Mouse (Mus musculus): ENCODE results near the gene Slc7a8. TPM values are rescaled to one million over a fixed set of nuclear protein-coding genes. Genes with fewer than 3 reads are reported as not detected.
"Not testable (repeated sequence)": the region's sequence is repeated elsewhere in the genome, so short reads cannot be mapped to it uniquely, and the experiment has no call there.

The Slc7a8 gene
- polyA plus RNA-seq, 1 experiment from 2014 or later, result 3.1 TPM

DNA sequence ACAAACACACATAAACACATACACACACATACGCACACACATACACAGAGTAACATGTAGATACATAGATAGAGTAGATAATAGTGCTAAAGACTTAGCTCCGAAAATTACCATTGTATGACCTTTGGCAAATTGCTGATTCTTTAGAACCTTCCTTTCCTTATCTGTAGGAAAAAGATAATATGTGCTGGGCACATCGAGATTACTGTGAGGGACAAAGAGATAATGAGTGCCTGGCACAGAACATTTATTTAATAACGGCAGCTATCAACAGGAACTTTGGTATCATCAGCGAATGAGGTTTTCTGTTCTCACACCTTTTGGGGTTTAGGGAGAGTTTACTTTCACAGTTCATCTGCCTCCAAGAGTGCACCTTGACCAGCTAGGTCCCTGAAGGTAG lies 5.0 kb downstream of the Slc7a8 start:
- H3K9ac ChIP-seq (ENCODE audit: low read length), result no peak overlapping the region
- TF ChIP-seq CTCF (IDR thresholded peaks at IDR 0.05; ENCODE audit: low read depth) (no peak), EP300 (optimal IDR thresholded peaks at IDR 0.05) (no peak)
- no peaks in the 10 kb centered on the region for H3K4me1 ChIP-seq (replicated peaks; ENCODE audit: control insufficient read depth, insufficient read depth)
- no peaks in the 10 kb centered on the region for H3K36me3 ChIP-seq (ENCODE audit: control insufficient read depth, insufficient read depth, low read length)
- no peaks in the 10 kb centered on the region for H3K9me3 ChIP-seq (ENCODE audit: control insufficient read depth, low read length)
- no peak overlapping the region for H3K4me2 ChIP-seq (replicated peaks; ENCODE audit: low read depth)
- ATAC-seq (ENCODE audit: low FRiP score, low TSS enrichment), result no peak
- no peak overlapping the region for H3K27ac ChIP-seq (replicated peaks)
- WGBS, result 81% methylated on average over 5 of the region's 5 CpGs
- no peaks in the 10 kb centered on the region; the same call in 1 of the 2 replicates for H3K27me3 ChIP-seq (ENCODE audit: control insufficient read depth, insufficient read depth, low read length)
- H3K4me3 ChIP-seq (ENCODE audit: low read depth, low read length), result no peak overlapping the region
- no peak for DNase-seq (ENCODE audit: low spot score)

DNA sequence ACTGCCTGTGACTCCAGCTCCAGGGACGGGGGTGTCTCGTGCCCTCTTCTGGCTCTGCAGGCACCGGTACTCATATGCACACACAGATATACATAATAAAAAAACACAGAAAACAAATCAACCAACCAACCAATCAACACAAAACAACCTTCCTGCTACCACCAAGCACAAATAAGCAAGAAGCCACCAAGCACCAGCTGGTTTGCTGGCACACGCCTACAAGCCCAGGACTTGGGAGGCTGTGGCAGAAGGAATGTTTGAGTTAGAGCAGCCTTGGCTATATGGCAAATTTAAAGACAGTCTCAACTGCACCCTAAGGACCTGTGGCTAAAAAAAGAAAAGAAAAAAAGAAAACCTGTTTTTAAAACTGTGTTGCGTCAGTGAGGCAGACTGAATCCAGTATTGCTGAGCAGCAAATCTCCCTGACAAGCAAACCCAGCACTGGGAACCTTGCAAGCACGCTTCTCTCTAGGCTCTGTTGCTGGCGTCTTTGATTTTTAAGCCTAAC lies 6.2 kb downstream of the Slc7a8 start:
- Histone ChIP-seq H3K4me3 (ENCODE audit: low read depth, low read length) (no peak overlapping the region), H3K9ac (ENCODE audit: low read length) (no peak overlapping the region), H3K27ac (replicated peaks) (no peak overlapping the region), H3K36me3 (ENCODE audit: control insufficient read depth, insufficient read depth, low read length) (no peaks in the 10 kb centered on the region), H3K9me3 (ENCODE audit: control insufficient read depth, low read length) (no peaks in the 10 kb centered on the region), H3K4me1 (replicated peaks; ENCODE audit: control insufficient read depth, insufficient read depth) (no peaks in the 10 kb centered on the region), H3K4me2 (replicated peaks; ENCODE audit: low read depth) (no peak overlapping the region), H3K27me3 (ENCODE audit: control insufficient read depth, insufficient read depth, low read length) (no peaks in the 10 kb centered on the region)
- DNase-seq (ENCODE audit: low spot score) (no peak), ATAC-seq (ENCODE audit: low FRiP score, low TSS enrichment) (no peak)
- WGBS, result 76% methylated on average over 7 of the region's 7 CpGs
- TF ChIP-seq CTCF (IDR thresholded peaks at IDR 0.05; ENCODE audit: low read depth), result no peak
- no peak for TF ChIP-seq EP300 (optimal IDR thresholded peaks at IDR 0.05)

DNA sequence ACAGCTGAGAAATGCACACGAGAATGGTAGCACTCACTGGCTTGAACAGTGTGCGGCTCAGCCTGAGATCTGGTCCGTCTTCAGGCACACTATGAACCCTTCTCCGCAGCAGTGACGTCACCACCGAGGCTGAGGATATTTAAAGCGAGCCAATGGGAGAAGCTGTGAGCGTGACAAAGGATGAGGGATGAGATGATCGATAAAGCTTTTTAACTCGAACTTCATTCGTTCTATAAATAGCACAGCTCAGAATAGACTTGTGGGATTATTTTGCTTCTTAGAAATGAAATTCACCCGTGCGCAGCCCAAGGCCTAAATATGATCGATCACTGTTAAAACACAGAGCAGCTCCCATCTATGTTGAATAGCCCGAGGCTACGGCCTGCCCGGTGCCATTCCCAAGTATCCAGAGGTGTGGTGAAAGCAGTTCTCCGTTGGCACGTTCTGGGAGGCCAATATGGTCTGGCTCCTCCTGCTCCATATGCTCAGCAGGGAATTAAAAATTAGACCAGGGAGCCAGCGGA lies 9.4 kb downstream of the Slc7a8 start:
- Histone ChIP-seq H3K4me3 (ENCODE audit: low read depth, low read length) (no peak overlapping the region), H3K27me3 (ENCODE audit: control insufficient read depth, insufficient read depth, low read length) (no peaks in the 10 kb centered on the region), H3K9me3 (ENCODE audit: control insufficient read depth, low read length) (no peaks in the 10 kb centered on the region), H3K4me2 (replicated peaks; ENCODE audit: low read depth) (no peak overlapping the region), H3K4me1 (replicated peaks; ENCODE audit: control insufficient read depth, insufficient read depth) (no peaks in the 10 kb centered on the region), H3K36me3 (ENCODE audit: control insufficient read depth, insufficient read depth, low read length) (no peaks in the 10 kb centered on the region), H3K9ac (ENCODE audit: low read length) (no peak overlapping the region), H3K27ac (replicated peaks) (no peak overlapping the region)
- 72% methylated on average over 20 of the region's 20 CpGs for WGBS
- DNase-seq (ENCODE audit: low spot score) (no peak), ATAC-seq (ENCODE audit: low FRiP score, low TSS enrichment) (no peak)
- TF ChIP-seq CTCF (IDR thresholded peaks at IDR 0.05; ENCODE audit: low read depth) (no peak), EP300 (optimal IDR thresholded peaks at IDR 0.05) (no peak)

DNA sequence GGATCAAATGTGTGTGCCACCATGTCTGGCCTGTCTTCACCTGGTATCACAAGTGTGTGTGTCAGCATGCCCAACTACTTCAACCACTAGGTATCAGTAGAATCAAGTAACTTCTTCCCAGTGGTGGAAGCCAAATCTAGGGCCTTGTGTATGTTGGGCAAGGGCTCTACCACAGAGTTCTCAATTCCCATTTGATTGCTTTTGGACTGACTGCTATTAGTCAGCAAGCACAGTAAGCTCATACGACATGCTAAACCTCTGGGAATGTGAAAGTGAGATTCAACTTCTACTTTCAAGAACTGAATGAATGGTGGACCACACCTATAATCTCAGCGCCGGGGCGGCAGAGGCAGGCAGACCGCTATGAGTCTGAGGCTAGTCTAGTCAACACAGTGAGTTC lies 11.4 kb downstream of the Slc7a8 start:
- H3K9ac ChIP-seq (ENCODE audit: low read length), result no peak overlapping the region
- H3K27me3 ChIP-seq (ENCODE audit: control insufficient read depth, insufficient read depth, low read length), result no peaks in the 10 kb centered on the region
- no peaks in the 10 kb centered on the region for H3K36me3 ChIP-seq (ENCODE audit: control insufficient read depth, insufficient read depth, low read length)
- no peak overlapping the region for H3K27ac ChIP-seq (replicated peaks)
- TF ChIP-seq CTCF (IDR thresholded peaks at IDR 0.05; ENCODE audit: low read depth) (no peak), EP300 (optimal IDR thresholded peaks at IDR 0.05) (no peak)
- no peaks in the 10 kb centered on the region for H3K4me1 ChIP-seq (replicated peaks; ENCODE audit: control insufficient read depth, insufficient read depth)
- DNase-seq (ENCODE audit: low spot score), result no peak
- WGBS, result 94% methylated on average over 5 of the region's 5 CpGs
- no peak overlapping the region for H3K4me2 ChIP-seq (replicated peaks; ENCODE audit: low read depth)
- no peaks in the 10 kb centered on the region for H3K9me3 ChIP-seq (ENCODE audit: control insufficient read depth, low read length)
- ATAC-seq (ENCODE audit: low FRiP score, low TSS enrichment), result no peak
- no peak overlapping the region for H3K4me3 ChIP-seq (ENCODE audit: low read depth, low read length)

DNA sequence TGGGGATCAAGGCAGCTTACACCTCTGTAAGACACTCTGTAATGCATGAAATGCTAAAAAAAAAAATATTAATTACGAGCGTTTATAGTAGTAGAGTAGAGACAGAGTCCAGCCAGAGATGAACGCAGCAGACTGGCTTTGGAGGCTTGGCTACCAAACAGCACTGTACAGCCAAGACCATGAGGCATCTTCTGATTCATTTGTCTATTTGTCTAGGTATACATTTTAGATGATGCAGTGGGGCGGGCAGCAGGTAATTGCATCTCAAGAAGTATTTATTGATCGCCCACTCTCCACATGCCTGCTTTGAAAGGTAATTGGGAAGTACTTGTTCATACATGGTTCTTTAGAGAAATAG lies 12.7 kb downstream of the Slc7a8 start:
- no peaks in the 10 kb centered on the region for H3K9me3 ChIP-seq (ENCODE audit: control insufficient read depth, low read length)
- 81% methylated on average over 5 of the region's 5 CpGs for WGBS
- H3K27ac ChIP-seq (replicated peaks), result no peak overlapping the region
- ATAC-seq (ENCODE audit: low FRiP score, low TSS enrichment) (no peak), DNase-seq (ENCODE audit: low spot score) (no peak)
- no peaks in the 10 kb centered on the region for H3K27me3 ChIP-seq (ENCODE audit: control insufficient read depth, insufficient read depth, low read length)
- no peak overlapping the region for H3K4me3 ChIP-seq (ENCODE audit: low read depth, low read length)
- no peaks in the 10 kb centered on the region for H3K4me1 ChIP-seq (replicated peaks; ENCODE audit: control insufficient read depth, insufficient read depth)
- no peak for TF ChIP-seq EP300 (optimal IDR thresholded peaks at IDR 0.05)
- no peak for TF ChIP-seq CTCF (IDR thresholded peaks at IDR 0.05; ENCODE audit: low read depth)
- H3K36me3 ChIP-seq (ENCODE audit: control insufficient read depth, insufficient read depth, low read length), result no peaks in the 10 kb centered on the region
- no peak overlapping the region for H3K4me2 ChIP-seq (replicated peaks; ENCODE audit: low read depth)
- no peak overlapping the region for H3K9ac ChIP-seq (ENCODE audit: low read length)

DNA sequence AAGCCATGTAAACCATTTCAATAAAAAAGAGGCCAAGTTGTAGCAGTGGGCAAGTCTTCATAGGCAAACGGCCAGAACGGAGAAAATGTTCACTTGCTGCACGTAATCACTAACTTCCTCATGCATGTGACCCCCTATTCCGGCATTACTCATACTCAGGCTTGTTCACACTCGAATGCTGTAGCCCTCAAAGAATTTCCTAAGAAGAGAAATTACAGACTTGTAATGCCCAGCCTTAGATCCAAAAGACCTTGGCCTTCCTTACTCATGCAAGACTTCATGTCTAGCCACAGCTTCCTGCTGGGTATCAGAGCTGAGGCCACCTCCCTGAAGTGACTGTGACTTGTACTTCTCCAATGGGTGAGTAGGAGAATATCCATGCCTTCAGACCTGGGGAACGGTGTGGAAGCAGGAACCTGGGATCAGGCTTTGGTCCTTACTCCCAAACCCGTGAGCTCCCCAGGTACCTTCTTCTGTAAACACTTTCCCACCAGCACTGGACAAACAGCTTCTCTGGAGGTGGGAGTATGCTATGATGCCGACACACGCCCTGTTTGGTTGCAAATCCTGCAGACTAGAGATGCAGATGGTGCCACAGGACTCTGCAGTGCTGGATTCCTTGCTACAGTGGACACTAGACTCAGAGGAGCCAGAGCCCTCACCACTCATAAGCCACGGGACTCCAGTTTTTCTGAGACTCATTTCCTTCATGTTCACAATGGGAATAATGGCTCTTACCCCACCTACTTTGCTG lies 13.3 kb downstream of the Slc7a8 start:
- Histone ChIP-seq H3K27ac (replicated peaks) (no peak overlapping the region), H3K4me1 (replicated peaks; ENCODE audit: control insufficient read depth, insufficient read depth) (no peaks in the 10 kb centered on the region), H3K27me3 (ENCODE audit: control insufficient read depth, insufficient read depth, low read length) (no peaks in the 10 kb centered on the region), H3K9ac (ENCODE audit: low read length) (no peak overlapping the region), H3K4me3 (ENCODE audit: low read depth, low read length) (no peak overlapping the region), H3K9me3 (ENCODE audit: control insufficient read depth, low read length) (no peaks in the 10 kb centered on the region), H3K4me2 (replicated peaks; ENCODE audit: low read depth) (no peak overlapping the region), H3K36me3 (ENCODE audit: control insufficient read depth, insufficient read depth, low read length) (no peaks in the 10 kb centered on the region)
- WGBS, result 68% methylated on average over 10 of the region's 10 CpGs
- TF ChIP-seq EP300 (optimal IDR thresholded peaks at IDR 0.05), result no peak
- no peak for TF ChIP-seq CTCF (IDR thresholded peaks at IDR 0.05; ENCODE audit: low read depth)
- no peak for DNase-seq (ENCODE audit: low spot score)
- ATAC-seq (ENCODE audit: low FRiP score, low TSS enrichment), result no peak

DNA sequence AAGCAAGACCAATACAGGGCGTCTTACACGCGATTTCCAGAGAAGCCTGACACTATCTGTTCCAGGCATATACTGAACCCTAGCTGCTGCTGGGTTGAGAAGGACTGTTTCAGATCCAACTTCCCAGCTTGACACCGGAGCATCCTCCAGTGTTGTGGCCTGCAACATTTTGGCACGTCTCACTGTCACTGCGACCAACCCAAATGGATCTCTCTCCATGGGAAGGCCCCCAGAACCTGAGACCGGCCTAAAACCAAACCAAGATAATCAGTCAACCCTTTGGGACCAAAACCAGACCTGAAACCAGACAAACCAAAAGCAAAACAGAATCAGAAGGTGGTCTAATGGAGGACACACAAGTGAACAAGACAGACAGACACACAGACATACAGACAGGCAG lies 14.8 kb downstream of the Slc7a8 start:
- DNase-seq (ENCODE audit: low spot score); H3K27ac ChIP-seq (replicated peaks); H3K4me3 ChIP-seq (ENCODE audit: low read depth, low read length); H3K4me2 ChIP-seq (replicated peaks; ENCODE audit: low read depth); H3K4me1 ChIP-seq (replicated peaks; ENCODE audit: control insufficient read depth, insufficient read depth); H3K36me3 ChIP-seq (ENCODE audit: control insufficient read depth, insufficient read depth, low read length); H3K9me3 ChIP-seq (ENCODE audit: control insufficient read depth, low read length); H3K9ac ChIP-seq (ENCODE audit: low read length); ATAC-seq (ENCODE audit: low FRiP score, low TSS enrichment); H3K27me3 ChIP-seq (ENCODE audit: control insufficient read depth, insufficient read depth, low read length): not testable (repeated sequence)
- WGBS, result 92% methylated on average over 7 of the region's 7 CpGs
